Mouse (Mus musculus) brain, embryonic 18.5 days (tissue): ENCODE measurements around the gene Ppm1b.

Source experiments
- DNase-seq: peaks from one replicate; pipeline ENCODE4 v3.0.0-alpha.2; 2012; ENCODE audit warnings: low read depth, low spot score

Gene Ppm1b

DNA sequence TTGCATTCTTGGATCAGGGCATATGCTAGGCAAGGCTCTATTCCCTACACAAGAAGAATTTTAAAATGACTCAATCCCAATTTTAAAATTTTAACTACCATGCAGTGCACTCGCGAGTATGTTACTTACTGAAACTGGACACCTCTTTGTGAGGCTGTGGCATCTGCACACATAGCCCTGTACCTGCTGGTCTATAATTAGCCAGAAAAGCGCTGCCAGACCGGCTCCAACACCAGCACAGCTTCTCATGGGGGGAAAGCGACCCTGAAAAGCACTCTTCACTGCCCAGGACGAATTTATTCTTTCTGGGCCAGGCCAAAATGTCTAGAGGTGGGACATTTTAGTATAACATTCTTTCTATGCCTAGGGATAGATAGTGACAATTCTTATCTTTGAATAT, 114.1 kb downstream of the Ppm1b start:
- DNase-seq = no peak

DNA sequence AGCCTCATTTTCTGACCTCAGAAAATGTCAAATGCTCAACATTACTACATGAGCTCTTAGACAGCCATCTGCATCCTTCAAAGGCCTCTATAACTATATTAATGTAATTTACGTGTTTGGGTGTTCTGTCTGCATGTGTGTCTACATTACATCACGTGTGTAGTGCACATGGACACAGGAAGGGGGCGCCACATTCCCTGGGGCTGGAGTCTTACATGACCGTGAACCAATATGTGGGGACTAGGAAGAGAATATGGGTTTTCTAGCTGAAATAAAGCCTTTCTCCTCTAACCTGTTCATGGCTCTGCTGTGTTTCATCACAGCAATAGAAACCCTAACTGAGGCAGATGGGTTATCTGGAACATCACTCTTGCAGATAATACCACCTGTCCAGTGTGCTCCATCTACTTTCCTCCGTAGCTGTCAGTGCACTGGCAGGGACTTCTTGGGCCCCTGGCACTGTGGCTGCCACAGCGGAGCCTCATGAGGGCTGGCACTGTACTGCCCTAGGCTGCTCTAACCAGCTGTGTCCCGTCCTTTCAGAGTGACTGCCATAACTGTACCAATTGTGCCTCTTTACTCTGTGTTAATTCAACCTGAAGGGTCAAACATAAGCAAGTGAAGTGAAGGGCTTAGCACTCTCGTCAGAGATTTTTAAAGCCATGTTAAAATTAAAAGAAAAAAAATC, 114.7 kb downstream of the Ppm1b start:
- DNase-seq = no peak

DNA sequence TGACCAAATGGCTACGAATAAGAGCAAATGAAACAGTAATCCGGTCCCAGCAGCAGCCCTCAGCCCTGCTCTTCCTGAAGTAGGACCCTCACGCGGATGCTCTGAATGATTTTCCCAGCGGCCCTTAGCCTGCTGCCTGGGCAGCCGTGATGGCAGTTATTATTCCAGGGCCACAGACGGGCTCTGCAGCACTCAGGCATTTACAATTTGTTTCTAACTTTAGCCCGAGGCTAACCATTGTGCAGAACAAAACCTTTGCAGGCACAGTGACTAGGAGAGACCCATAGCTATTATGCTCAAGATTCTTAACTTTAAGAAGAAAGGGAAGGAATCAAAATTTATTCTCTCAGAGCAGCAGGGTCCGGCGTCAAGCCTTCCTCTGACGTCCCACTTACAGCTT, 115.8 kb downstream of the Ppm1b start:
- no peak for DNase-seq

DNA sequence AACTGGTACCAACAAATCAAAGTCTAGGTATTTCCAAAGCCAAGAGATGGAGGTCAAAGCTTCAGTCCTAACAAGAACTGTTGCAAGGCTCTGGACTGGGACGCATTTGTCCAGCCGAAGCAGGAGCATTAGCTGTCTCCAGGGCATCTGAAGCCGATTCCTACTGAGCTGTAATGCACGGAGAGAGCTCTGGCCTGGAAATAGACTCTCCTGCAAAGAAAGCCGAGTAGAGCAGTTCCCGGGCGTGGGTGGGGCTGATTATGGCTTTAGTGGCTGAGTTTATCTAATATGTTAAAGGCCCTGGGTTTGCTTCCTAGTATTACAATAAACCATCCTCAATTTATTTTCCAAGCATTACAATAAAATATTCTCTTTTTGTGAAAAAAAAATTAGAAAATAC, 116.7 kb downstream of the Ppm1b start:
- DNase-seq = no peak
